In genomic region chr16:10540763-10541597, GRCm38 (mm10) we compare ENCODE assay signal across 8 mouse cellular contexts. TPM values are rescaled to one million over a fixed set of nuclear protein-coding genes. Genes with fewer than 3 reads are reported as not detected.
DNase-seq lines count a peak whose midpoint lies in the region; ATAC-seq and TF ChIP-seq lines count a peak whose summit lies in the region.

No protein-coding gene starts in this region.

- H3K9me3 ChIP-seq in forebrain, embryonic 13.5 days (replicated peaks), result no peaks in the 10 kb centered on the region
- no peaks in the 10 kb centered on the region for H3K9me3 ChIP-seq in liver, embryonic 13.5 days (replicated peaks)

- no peaks in the 10 kb centered on the region for H3K27me3 ChIP-seq in forebrain, embryonic 13.5 days
- H3K27me3 ChIP-seq in liver, embryonic 13.5 days, result no peaks in the 10 kb centered on the region

- peak; percentile 7; the same call in 1 of the 2 replicates for TF ChIP-seq CTCF in gastrocnemius, adult 2 months (IDR thresholded peaks at IDR 0.05)

- peaks cover 37% of the 10 kb centered on the region for H3K4me1 ChIP-seq in forebrain, embryonic 13.5 days
- peaks cover 49% of the 10 kb centered on the region for H3K4me1 ChIP-seq in liver, embryonic 13.5 days (replicated peaks)

- DNase-seq in gastrocnemius, adult 2 months, result no peak
- DNase-seq in gastrocnemius, postnatal 25 days, result no peak
- peak; percentile 29 for DNase-seq in 3T3-L1 (ENCODE audit: low read depth, low spot score)
- DNase-seq in liver, embryonic 13.5 days, result no peak
- DNase-seq in adipocyte (ENCODE audit: low spot score), result no peak
- no peak for DNase-seq in layer of hippocampus, postnatal 25 days (ENCODE audit: extremely low spot score in 1 of 2, low spot score in 1 of 2)

- peak overlapping the region; percentile 95 for H3K9ac ChIP-seq in forebrain, embryonic 13.5 days
- peak overlapping the region; percentile 88; the same call in 1 of the 2 replicates for H3K9ac ChIP-seq in liver, embryonic 13.5 days

- no peak for ATAC-seq in forebrain, embryonic 13.5 days
- ATAC-seq in liver, embryonic 13.5 days (ENCODE audit: low read depth), result no peak
- ATAC-seq in monocyte, adult 5-6 weeks (replicated peaks; ENCODE audit: insufficient number of reproducible peaks, low FRiP score, low TSS enrichment, poor library complexity, severe bottlenecking), result no peak

- H3K27ac ChIP-seq in gastrocnemius, adult 2 months, result peak overlapping the region; percentile 96
- no peak overlapping the region for H3K27ac ChIP-seq in forebrain, embryonic 13.5 days
- H3K27ac ChIP-seq in liver, embryonic 13.5 days, result no peak overlapping the region

- H3K4me2 ChIP-seq in forebrain, embryonic 13.5 days, result peak overlapping the region; percentile 72
- peak overlapping the region; percentile 100 for H3K4me2 ChIP-seq in liver, embryonic 13.5 days

- peak overlapping the region; percentile 78 for H3K4me3 ChIP-seq in gastrocnemius, adult 2 months
- peak overlapping the region; percentile 92 for H3K4me3 ChIP-seq in forebrain, embryonic 13.5 days
- peak overlapping the region; percentile 83 for H3K4me3 ChIP-seq in liver, embryonic 13.5 days (replicated peaks)

- 0 out of 2 replicates have a peak, but pooled peaks cover 2% of the 10 kb centered on the region for H3K36me3 ChIP-seq in forebrain, embryonic 13.5 days (ENCODE audit: poor library complexity, severe bottlenecking)
- H3K36me3 ChIP-seq in liver, embryonic 13.5 days, result no peaks in the 10 kb centered on the region

- intact Hi-C loops in gastrocnemius, adult 2 months (cut with DNase I), result loop anchor here (5.0 to 10.0 kb wide), 2 partner anchors 129 to 714 kb away; partner anchors contain the start of genes Gspt1 and Nubp1

- WGBS in forebrain, embryonic 13.5 days, result 73% methylated on average over 16 of the region's 16 CpGs
- 67% methylated on average over 16 of the region's 16 CpGs for WGBS in liver, embryonic 13.5 days (ENCODE audit: insufficient replicate concordance)

RNA-seq across cellular contexts. Expression of gene Dexi, which starts 1.9 kb away (rescaled TPM):
- total RNA-seq in gastrocnemius, adult 2 months (2021), result 10 to 100 TPM; 43.7 to 43.9 TPM
- 10 to 100 TPM; 43.0 to 43.1 TPM for total RNA-seq in gastrocnemius, postnatal 25 days (2021)
- polyA plus RNA-seq in forebrain, embryonic 13.5 days (2015; fragmentation: Nextera tagmentation; extraction: Ambion mirVana), result 15.0 and 17.3 TPM in 2 replicates
- polyA plus RNA-seq in liver, embryonic 13.5 days (2015; fragmentation: Nextera tagmentation; extraction: Ambion mirVana), result 3.0 and 3.5 TPM in 2 replicates
- total RNA-seq in layer of hippocampus, postnatal 25 days (2021), result 10 to 100 TPM; 57.1 to 58.3 TPM
- total RNA-seq in monocyte, adult 5-6 weeks (2017), result 4.7 to 11.4 TPM (median 10.3 TPM) in 3 replicates

RNA-seq across cellular contexts. Expression of gene Clec16a, which starts 4.2 kb away (rescaled TPM):
- total RNA-seq in gastrocnemius, adult 2 months (2021), result 10 to 100 TPM; 60.6 to 72.7 TPM
- 10 to 100 TPM; 51.2 to 62.2 TPM for total RNA-seq in gastrocnemius, postnatal 25 days (2021)
- 54.3 and 61.7 TPM in 2 replicates for polyA plus RNA-seq in forebrain, embryonic 13.5 days (2015; fragmentation: Nextera tagmentation; extraction: Ambion mirVana)
- 12.8 and 14.1 TPM in 2 replicates for polyA plus RNA-seq in liver, embryonic 13.5 days (2015; fragmentation: Nextera tagmentation; extraction: Ambion mirVana)
- total RNA-seq in layer of hippocampus, postnatal 25 days (2021), result 10 to 100 TPM; 97.5 to 98.9 TPM
- 14.0 to 27.1 TPM (median 19.1 TPM) in 3 replicates for total RNA-seq in monocyte, adult 5-6 weeks (2017)
